In genomic region chr17:64751249-64751648, GRCm38 (mm10) we compare ENCODE assay signal across 18 mouse cellular contexts.
A peak's percentile ranks its signal among the peaks of the same experiment; 100 is the strongest.
DNase-seq lines count a peak whose midpoint lies in the region; ATAC-seq lines count a peak whose summit lies in the region.
"Had no signal": no experiment of that assay in that cellular context is flagged by ENCODE, and none has a peak within 500 bp of the region (broad histone marks: within the 10 kb centered on the region; RNA-seq: fewer than 3 reads in every experiment).

No protein-coding gene starts in this region.

- no peak overlapping the region for H3K4me2 ChIP-seq in limb, embryonic 11.5 days (ENCODE audit: low read depth, severe bottlenecking)
- H3K4me2 ChIP-seq: limb, embryonic 15.5 days; stomach, embryonic 15.5 days had no signal

- peaks cover 2% of the 10 kb centered on the region; the same call in 1 of the 2 replicates for H3K36me3 ChIP-seq in limb, embryonic 11.5 days (ENCODE audit: control insufficient read depth, insufficient read depth, low read length)
- peaks cover 8% of the 10 kb centered on the region for H3K36me3 ChIP-seq in limb, embryonic 10.5 days

- H3K9me3 ChIP-seq in limb, embryonic 11.5 days (ENCODE audit: control insufficient read depth, low read length) = no peaks in the 10 kb centered on the region
- no peaks in the 10 kb centered on the region for H3K9me3 ChIP-seq in limb, embryonic 10.5 days (replicated peaks)
- H3K9me3 ChIP-seq: limb, embryonic 15.5 days; midbrain, embryonic 10.5 days; stomach, embryonic 15.5 days had no signal

- no peak overlapping the region for H3K4me3 ChIP-seq in limb, embryonic 11.5 days (ENCODE audit: low read depth, low read length)
- no peak overlapping the region for H3K4me3 ChIP-seq in limb, embryonic 10.5 days
- H3K4me3 ChIP-seq: limb, embryonic 15.5 days; midbrain, embryonic 10.5 days; stomach, embryonic 15.5 days had no signal

- no peak for ATAC-seq in limb, embryonic 11.5 days (ENCODE audit: insufficient number of reproducible peaks, low FRiP score, low TSS enrichment, low read depth)
- ATAC-seq in inflammation-experienced regulatory T-cells, adult 6 months = peak; percentile 65
- ATAC-seq: intestine, embryonic 16.5 days had no signal

- H3K27me3 ChIP-seq in limb, embryonic 11.5 days (ENCODE audit: control insufficient read depth, insufficient read depth, low read length) = no peaks in the 10 kb centered on the region
- no peaks in the 10 kb centered on the region for H3K27me3 ChIP-seq in limb, embryonic 10.5 days (ENCODE audit: low read depth, poor library complexity, severe bottlenecking)
- H3K27me3 ChIP-seq: limb, embryonic 15.5 days; stomach, embryonic 15.5 days had no signal

- peak; percentile 36 to 71 for DNase-seq in adrenal gland, adult (ENCODE audit: inconsistent age in 2 of 2, low spot score in 1 of 2)
- DNase-seq in adrenal gland, postnatal 10 days = no peak
- peak; percentile 11 for DNase-seq in limb, embryonic 11.5 days (ENCODE audit: low spot score)
- no peak for DNase-seq in limb, embryonic 10.5 days (ENCODE audit: low spot score)
- peak; percentile 63 for DNase-seq in NIH3T3 (ENCODE audit: low read depth)
- no peak for DNase-seq in embryo, embryonic 11 days
- DNase-seq in cerebellum, postnatal 36 days = no peak
- DNase-seq: adrenal gland, postnatal 25 days; cerebellum, adult 9-11 months; heart, adult 18-20 months; kidney, postnatal 10 days; lung, postnatal 14 days; spleen, adult 18-20 months had no signal

- 86% methylated on average over 5 of the region's 5 CpGs for WGBS in limb, embryonic 11.5 days
- 88% methylated on average over 5 of the region's 5 CpGs for WGBS in limb, embryonic 10.5 days

- no peaks in the 10 kb centered on the region for H3K4me1 ChIP-seq in limb, embryonic 11.5 days (ENCODE audit: control insufficient read depth, insufficient read depth, low read length)
- no peaks in the 10 kb centered on the region for H3K4me1 ChIP-seq in limb, embryonic 10.5 days
- H3K4me1 ChIP-seq: limb, embryonic 15.5 days; stomach, embryonic 15.5 days had no signal

- H3K27ac ChIP-seq in limb, embryonic 11.5 days (replicated peaks; ENCODE audit: low read depth, low read length) = no peak overlapping the region
- no peak overlapping the region for H3K27ac ChIP-seq in limb, embryonic 10.5 days
- H3K27ac ChIP-seq: limb, embryonic 15.5 days; midbrain, embryonic 10.5 days; stomach, embryonic 15.5 days had no signal

- no peak overlapping the region for H3K9ac ChIP-seq in limb, embryonic 11.5 days (ENCODE audit: low read length)
- H3K9ac ChIP-seq: limb, embryonic 15.5 days; stomach, embryonic 15.5 days had no signal

Comparison
In these comparisons a context has a peak if more than half of its experiments do, and no peak if none do; other contexts are left out.
1. DNase-seq: peak in adrenal gland, adult (2 of 2), limb, embryonic 11.5 days (single experiment) and NIH3T3 (single experiment); none in adrenal gland, postnatal 10 days (single experiment), limb, embryonic 10.5 days (single experiment), embryo, embryonic 11 days (single experiment) and cerebellum, postnatal 36 days (0 of 2).